Mouse (Mus musculus): Measurements from ENCODE around the gene Grm8.

Grm8 gene

GRCm38 (mm10) chr6:27689382-27689781 lies 445.6 kb downstream of the Grm8 start:
- no peak for ATAC-seq (ENCODE audit: insufficient number of reproducible peaks, low FRiP score, low TSS enrichment)

GRCm38 (mm10) chr6:27661747-27662435 lies 473.1 kb downstream of the Grm8 start:
- ATAC-seq (ENCODE audit: insufficient number of reproducible peaks, low FRiP score, low TSS enrichment) = no peak

GRCm38 (mm10) chr6:27657520-27657919 lies 477.5 kb downstream of the Grm8 start:
- ATAC-seq (ENCODE audit: insufficient number of reproducible peaks, low FRiP score, low TSS enrichment) = no peak

- no peak for ATAC-seq (ENCODE audit: insufficient number of reproducible peaks, low FRiP score, low TSS enrichment)
Measured at GRCm38 (mm10) chr6:27646503-27646902, 488.5 kb downstream of the Grm8 start.

GRCm38 (mm10) chr6:27645054-27645453 lies 489.9 kb downstream of the Grm8 start:
- ATAC-seq (ENCODE audit: insufficient number of reproducible peaks, low FRiP score, low TSS enrichment) = no peak

GRCm38 (mm10) chr6:27635898-27636297 lies 499.1 kb downstream of the Grm8 start:
- no peak for ATAC-seq (ENCODE audit: insufficient number of reproducible peaks, low FRiP score, low TSS enrichment)

DNA sequence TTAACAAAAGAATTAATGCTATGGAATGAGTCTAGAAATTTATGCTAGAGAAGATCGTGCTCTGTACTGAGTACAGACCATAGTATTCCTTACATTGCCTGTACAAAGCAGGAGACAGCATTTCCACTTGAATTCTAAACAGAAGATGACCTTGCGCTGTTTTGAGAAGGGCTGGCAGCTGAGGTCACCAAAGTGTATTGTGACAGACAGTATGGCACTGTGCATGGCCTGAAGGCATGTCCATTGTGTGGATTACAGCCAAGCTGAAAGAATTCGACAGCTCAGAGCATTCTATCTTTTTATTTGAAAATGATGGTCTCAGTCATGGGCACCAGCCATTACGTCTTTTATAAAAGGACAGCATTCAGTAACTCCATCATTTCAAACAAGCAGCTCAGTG lies 517.5 kb downstream of the Grm8 start:
- ATAC-seq (ENCODE audit: insufficient number of reproducible peaks, low FRiP score, low TSS enrichment) = no peak

GRCm38 (mm10) chr6:27580485-27580884 lies 554.5 kb downstream of the Grm8 start:
- ATAC-seq (ENCODE audit: insufficient number of reproducible peaks, low FRiP score, low TSS enrichment) = no peak

DNA sequence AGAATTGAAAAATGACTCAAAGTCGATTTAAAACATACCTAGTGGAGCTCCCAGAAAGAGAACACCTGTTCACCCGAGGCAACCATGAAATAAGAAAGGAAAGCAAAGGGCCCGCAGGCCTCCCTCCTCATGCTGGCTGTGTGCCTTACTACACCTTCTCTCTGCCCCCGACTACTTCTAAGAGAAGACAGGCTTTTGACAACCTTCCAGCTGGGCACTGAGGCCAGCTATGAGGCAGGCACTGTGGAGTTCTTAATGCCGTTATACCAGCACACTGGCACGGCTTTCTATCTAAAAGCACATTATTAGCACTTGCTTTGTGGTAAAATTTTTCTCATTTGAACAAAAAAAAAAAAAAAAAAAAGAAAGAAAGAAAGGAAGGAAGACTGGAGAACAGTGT lies 589.5 kb downstream of the Grm8 start:
- ATAC-seq (ENCODE audit: insufficient number of reproducible peaks, low FRiP score, low TSS enrichment) = no peak

- ATAC-seq (ENCODE audit: insufficient number of reproducible peaks, low FRiP score, low TSS enrichment) = no peak
Measured at GRCm38 (mm10) chr6:27517620-27518019, 617.4 kb downstream of the Grm8 start.

DNA sequence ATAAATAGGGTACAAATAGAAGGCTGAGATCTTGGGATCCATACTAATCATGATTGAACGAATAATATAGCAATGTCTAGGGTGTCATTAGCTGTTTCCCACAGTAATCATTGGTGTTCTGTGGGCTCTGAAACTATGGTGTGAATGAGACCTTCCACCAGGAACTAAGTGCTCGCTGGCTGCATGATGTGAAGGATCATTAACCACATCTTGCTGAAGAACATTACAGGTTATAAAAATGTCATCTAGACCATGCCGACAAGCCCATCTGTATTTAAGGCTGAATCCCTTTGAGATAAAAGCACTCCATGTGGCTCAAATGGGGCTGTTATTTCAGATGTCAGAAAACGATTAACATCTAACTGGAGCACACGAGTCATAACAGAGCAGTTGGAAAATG lies 674.0 kb downstream of the Grm8 start:
- ATAC-seq (ENCODE audit: insufficient number of reproducible peaks, low FRiP score, low TSS enrichment) = no peak

DNA sequence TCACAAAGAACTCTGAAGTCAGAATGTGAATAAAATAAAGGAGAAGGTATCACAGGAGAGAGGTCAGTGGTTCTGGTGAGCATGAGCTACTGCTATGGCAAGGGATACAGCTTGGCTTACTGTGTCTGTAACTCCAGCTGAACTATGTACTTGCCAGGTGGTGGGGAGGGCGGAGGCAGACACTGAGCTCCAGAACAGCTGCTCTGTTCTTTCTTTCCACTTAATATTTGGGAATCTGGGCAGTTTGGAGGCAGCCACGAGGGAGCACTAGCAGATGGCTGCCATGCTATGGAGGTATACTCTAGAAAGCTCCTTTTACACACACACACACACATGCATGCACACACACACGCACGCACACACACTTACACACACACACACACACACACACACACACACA lies 726.5 kb downstream of the Grm8 start:
- no peak for ATAC-seq (ENCODE audit: insufficient number of reproducible peaks, low FRiP score, low TSS enrichment)

DNA sequence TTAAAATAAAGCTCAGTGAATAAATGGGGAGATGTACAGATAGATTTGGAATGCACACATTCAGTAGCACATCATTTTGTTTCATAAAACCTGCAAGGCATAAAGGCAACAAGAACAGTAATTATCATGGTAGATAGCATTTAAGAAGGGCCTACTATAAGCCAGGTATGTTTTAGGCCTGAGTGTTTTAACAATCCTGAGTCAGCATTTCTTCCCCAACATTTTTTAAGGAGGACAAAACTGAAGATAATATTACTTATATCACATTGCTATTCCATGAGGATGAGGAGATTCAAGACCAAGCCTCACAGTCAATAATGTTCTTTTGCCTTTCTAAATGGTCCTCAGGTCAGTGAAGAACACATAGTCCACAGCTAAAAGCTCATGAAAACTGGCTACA lies 762.6 kb downstream of the Grm8 start:
- no peak for ATAC-seq (ENCODE audit: insufficient number of reproducible peaks, low FRiP score, low TSS enrichment)

- no peak for ATAC-seq (ENCODE audit: insufficient number of reproducible peaks, low FRiP score, low TSS enrichment)
Measured at GRCm38 (mm10) chr6:27371095-27371494, 763.9 kb downstream of the Grm8 start.

DNA sequence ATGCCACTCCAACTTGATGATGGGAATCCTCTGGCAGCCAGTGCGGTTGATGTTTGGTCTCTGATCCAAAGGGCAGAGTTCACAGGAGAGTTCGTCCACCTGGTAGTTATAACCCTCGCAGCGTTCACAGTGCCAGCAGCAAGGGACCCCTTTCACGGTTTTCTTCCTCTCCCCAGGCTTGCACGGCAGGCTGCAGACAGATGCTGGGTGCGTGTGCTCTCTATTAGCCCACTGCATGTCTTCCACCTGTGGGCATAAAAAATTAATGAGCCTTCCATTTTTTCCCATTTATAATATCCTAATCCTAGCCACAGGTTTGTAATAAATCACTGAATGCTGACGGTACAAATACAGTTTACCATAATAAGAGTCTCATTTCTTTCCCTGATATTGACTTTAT lies 771.2 kb downstream of the Grm8 start:
- no peak for ATAC-seq (ENCODE audit: insufficient number of reproducible peaks, low FRiP score, low TSS enrichment)

GRCm38 (mm10) chr6:27360440-27360839 lies 774.5 kb downstream of the Grm8 start:
- no peak for ATAC-seq (ENCODE audit: insufficient number of reproducible peaks, low FRiP score, low TSS enrichment)

- no peak for ATAC-seq (ENCODE audit: insufficient number of reproducible peaks, low FRiP score, low TSS enrichment)
Measured at GRCm38 (mm10) chr6:27351147-27351546, 783.8 kb downstream of the Grm8 start.

DNA sequence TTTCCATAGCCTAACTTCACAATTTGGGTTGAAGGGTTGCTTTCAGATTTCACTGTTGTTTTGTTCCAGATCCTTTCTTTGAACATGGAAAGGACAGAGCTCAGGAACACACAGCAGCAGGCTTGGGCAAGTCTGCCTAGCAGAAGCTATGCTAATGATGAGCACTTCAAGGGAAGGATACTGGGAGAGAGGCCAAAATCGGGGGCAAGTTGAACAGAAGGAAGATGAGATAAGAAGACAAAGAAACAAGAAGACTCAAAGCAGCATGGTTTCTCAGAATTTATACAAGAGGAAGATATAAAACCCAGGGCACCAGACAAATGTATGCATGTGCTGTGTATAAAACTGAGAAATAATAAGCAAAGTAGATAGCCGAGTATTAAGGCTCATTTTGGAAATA lies 786.7 kb downstream of the Grm8 start:
- ATAC-seq (ENCODE audit: insufficient number of reproducible peaks, low FRiP score, low TSS enrichment) = no peak

DNA sequence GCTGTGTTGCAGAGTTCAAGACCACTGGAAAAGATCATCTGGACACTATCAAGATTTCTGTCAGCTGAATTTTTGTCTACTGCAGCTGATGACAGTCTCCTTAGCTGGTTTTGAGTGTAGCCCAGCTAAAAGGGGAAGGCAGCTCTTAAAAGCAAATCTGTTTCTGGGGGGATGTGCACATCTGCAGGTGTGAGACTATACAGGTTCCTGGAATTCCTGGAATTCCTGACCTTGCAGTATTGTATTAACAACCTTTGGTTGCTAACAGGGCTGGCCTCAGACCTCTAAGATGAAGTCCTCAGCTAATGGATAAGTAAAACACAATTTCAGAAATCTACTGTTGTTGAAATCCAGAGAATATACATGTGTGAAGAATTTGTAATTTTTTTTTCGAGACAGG lies 788.7 kb downstream of the Grm8 start:
- no peak for ATAC-seq (ENCODE audit: insufficient number of reproducible peaks, low FRiP score, low TSS enrichment)

DNA sequence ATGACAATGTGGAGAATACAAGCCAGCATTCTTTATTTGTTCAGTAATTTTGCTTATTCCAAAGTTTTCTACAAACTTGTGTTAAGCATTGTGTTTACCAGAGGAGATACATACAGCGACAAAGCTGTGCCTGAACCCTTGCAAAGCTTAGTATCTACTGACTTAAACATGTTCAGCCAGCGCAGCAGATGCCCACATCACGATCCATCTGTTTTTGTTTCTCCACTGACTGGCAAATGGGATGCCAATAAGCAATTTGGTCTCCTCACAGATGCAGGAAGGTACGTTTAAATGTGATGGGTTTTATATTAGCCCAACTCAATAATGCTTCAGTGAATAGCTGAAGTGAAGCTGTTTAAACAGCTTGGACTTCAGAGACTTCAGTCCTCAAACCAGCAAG lies 794.8 kb downstream of the Grm8 start:
- no peak for ATAC-seq (ENCODE audit: insufficient number of reproducible peaks, low FRiP score, low TSS enrichment)

DNA sequence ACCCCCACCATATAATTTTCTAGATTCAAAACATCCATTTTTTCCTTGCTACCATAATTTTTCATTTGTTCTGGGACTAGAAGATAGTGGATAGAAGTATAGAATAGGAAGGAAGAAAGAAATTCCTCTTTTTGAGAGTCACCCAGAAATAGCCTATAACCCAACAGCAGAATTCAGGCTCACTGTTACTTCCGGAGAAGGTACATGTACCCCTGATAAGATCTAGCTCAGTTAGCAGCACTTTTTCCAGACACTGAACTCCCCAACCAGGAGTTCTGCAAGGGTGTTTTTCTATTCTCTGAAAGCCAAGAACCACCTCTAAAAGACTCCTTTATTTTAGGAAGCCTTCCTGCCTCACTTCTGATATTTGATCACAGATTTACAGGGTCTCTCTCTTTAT lies 816.4 kb downstream of the Grm8 start:
- ATAC-seq (ENCODE audit: insufficient number of reproducible peaks, low FRiP score, low TSS enrichment) = no peak

- no peak for ATAC-seq (ENCODE audit: insufficient number of reproducible peaks, low FRiP score, low TSS enrichment)
Measured at GRCm38 (mm10) chr6:27317422-27317821, 817.6 kb downstream of the Grm8 start.

DNA sequence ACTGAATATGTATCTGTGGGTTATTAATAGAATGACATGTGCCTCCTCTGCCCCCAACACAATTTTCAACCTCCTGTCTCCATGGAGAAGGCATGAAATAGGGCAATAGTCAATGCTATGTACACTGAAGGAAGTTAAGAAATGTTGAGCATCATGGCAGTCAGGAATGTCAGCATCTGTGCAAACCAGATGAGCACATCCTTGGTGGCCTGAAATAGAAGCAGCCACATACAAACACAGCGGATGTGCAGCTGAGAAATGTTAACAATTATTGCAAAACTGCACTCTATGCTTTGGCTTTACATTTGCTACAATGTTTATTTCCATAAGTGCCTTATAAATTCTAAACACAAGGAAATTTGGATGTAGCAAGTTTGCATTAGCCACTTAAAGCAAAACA lies 819.0 kb downstream of the Grm8 start:
- no peak for ATAC-seq (ENCODE audit: insufficient number of reproducible peaks, low FRiP score, low TSS enrichment)

Measured in cerebellum, adult (tissue).